Mouse (Mus musculus): ENCODE results near the gene Hsdl2.

DNA sequence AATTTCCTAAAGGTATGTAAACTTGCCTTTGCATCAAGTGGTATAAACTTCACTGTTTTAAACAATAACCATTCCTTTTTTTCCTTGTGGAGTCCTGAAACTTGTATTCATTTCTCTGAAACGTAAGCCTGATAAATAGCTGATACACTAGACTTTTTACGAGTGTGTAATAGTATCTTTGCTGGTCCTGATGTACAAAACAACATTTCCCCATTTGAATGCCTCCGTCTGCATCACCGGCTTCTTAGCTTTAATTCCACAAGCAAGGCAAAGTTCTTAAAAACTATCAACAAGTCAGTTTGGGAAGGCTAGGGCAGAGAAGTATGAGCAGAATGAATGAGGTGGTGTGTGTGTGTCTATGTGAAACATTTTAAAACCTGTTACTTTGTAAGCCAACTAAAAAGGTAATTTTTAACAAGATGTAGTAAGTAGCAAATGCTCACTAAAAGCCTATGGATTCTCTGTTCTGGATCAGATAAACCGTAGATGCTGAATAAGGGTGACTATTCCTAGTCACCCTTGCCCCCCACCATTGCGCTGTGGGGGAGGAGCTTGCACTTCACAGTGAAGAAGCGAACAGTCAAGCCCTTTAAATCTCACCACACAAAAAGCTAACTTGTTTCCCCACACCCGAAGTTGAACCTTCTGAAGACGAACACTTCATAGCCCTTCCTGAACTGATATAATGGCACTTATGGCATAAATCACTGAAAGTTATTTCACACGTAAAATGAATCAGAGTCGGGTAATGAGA is 34.0 kb upstream of the Hsdl2 start:
- TF ChIP-seq CTCF (conservative IDR thresholded peaks at IDR 0.05; ENCODE audit: insufficient read depth, insufficient read length, low read depth, low read length) (no peak), POLR2A (IDR thresholded peaks at IDR 0.05; ENCODE audit: low read depth, low read length) (no peak)

Measured in kidney, adult 2 months (tissue).